ENCODE assay signal across 8 mouse cellular contexts in the genomic region with DNA sequence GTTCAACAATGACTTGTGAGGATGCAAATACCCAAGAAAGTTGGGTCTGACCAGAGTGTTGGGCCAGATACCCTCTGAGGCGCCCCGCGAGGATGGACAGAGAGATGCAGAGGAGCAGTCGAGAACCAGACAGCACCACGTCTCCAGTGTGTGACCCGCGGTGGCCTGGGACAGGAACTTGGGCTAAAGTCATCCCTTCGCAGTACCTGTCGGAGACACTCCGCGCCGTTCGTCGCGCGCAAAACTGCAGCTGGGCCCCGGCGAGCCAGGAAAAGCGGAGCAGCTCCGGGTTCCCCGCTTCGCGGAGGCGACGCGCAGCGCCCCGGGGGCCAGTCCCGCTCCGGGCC. TPM values are rescaled to one million over a fixed set of nuclear protein-coding genes. Genes with fewer than 3 reads are reported as not detected.
A peak's percentile ranks its signal among the peaks of the same experiment; 100 is the strongest.
DNase-seq lines count a peak whose midpoint lies in the region; ATAC-seq and TF ChIP-seq lines count a peak whose summit lies in the region.

No protein-coding gene starts in this region.

- no peaks in the 10 kb centered on the region for H3K79me2 ChIP-seq in liver, adult 2 months (ENCODE audit: control insufficient read depth, insufficient read depth, low read length)

- ATAC-seq in heart, embryonic 13.5 days (ENCODE audit: extremely low read depth, insufficient number of reproducible peaks, low FRiP score, low TSS enrichment), result no peak
- ATAC-seq in limb, embryonic 14.5 days (ENCODE audit: low FRiP score, low read depth), result peak; percentile 28; the same call in 1 of the 2 replicates
- ATAC-seq in neural tube, embryonic 15.5 days (ENCODE audit: low FRiP score), result peak; percentile 36; the same call in 1 of the 2 replicates
- no peak for ATAC-seq in megakaryocyte-erythroid progenitor cell, adult 5-6 weeks (replicated peaks; ENCODE audit: low FRiP score, low TSS enrichment, poor library complexity, severe bottlenecking)

- no peaks in the 10 kb centered on the region for H3K36me3 ChIP-seq in liver, adult 2 months (ENCODE audit: control insufficient read depth, insufficient read depth, low read length)
- H3K36me3 ChIP-seq in heart, embryonic 13.5 days, result no peaks in the 10 kb centered on the region
- H3K36me3 ChIP-seq in limb, embryonic 14.5 days (ENCODE audit: control insufficient read depth, insufficient read depth, low read length), result no peaks in the 10 kb centered on the region
- no peaks in the 10 kb centered on the region for H3K36me3 ChIP-seq in neural tube, embryonic 15.5 days

- no peak for TF ChIP-seq POLR2A in liver, adult 2 months (IDR thresholded peaks at IDR 0.05; ENCODE audit: extremely low read depth, insufficient read depth, low read length)
- no peak for TF ChIP-seq POLR2A in limb, embryonic 14.5 days (IDR thresholded peaks at IDR 0.05; ENCODE audit: borderline replicate concordance, extremely low read depth, insufficient read depth, insufficient read length)

- H3K27me3 ChIP-seq in liver, adult 2 months (ENCODE audit: control insufficient read depth, insufficient read depth, low read length), result peaks cover 14% of the 10 kb centered on the region
- peaks cover 42% of the 10 kb centered on the region for H3K27me3 ChIP-seq in heart, embryonic 13.5 days (replicated peaks)
- no peaks in the 10 kb centered on the region for H3K27me3 ChIP-seq in limb, embryonic 14.5 days (ENCODE audit: control insufficient read depth, insufficient read depth, low read length)
- H3K27me3 ChIP-seq in neural tube, embryonic 15.5 days (replicated peaks), result peaks cover 16% of the 10 kb centered on the region

- TF ChIP-seq CTCF in liver, adult 2 months (IDR thresholded peaks at IDR 0.05; ENCODE audit: low read depth, low read length), result no peak

- H3K4me3 ChIP-seq in liver, adult 2 months (ENCODE audit: insufficient read depth, low read depth, low read length), result peak overlapping the region; percentile 66; the same call in 1 of the 2 replicates
- H3K4me3 ChIP-seq in brown adipose tissue, adult 24 weeks (ENCODE audit: insufficient read depth, low read depth, low read length), result peak overlapping the region; percentile 68
- H3K4me3 ChIP-seq in heart, embryonic 13.5 days, result peak overlapping the region; percentile 77
- H3K4me3 ChIP-seq in limb, embryonic 14.5 days (replicated peaks; ENCODE audit: low read length), result peak overlapping the region; percentile 79
- peak overlapping the region; percentile 64 for H3K4me3 ChIP-seq in neural tube, embryonic 15.5 days (replicated peaks)

- no peak overlapping the region for H3K9ac ChIP-seq in liver, adult 2 months (ENCODE audit: low read depth, low read length)
- peak overlapping the region; percentile 88 for H3K9ac ChIP-seq in heart, embryonic 13.5 days
- peak overlapping the region; percentile 84 for H3K9ac ChIP-seq in limb, embryonic 14.5 days (ENCODE audit: low read depth, low read length, severe bottlenecking)
- H3K9ac ChIP-seq in neural tube, embryonic 15.5 days (replicated peaks), result peak overlapping the region; percentile 47

- DNase-seq in liver, adult 2 months (ENCODE audit: extremely low read depth, low read depth, low spot score), result no peak
- no peak for DNase-seq in liver
- DNase-seq in limb, embryonic 14.5 days (ENCODE audit: low spot score), result no peak
- no peak for DNase-seq in adipocyte (ENCODE audit: low spot score)

- H3K4me2 ChIP-seq in heart, embryonic 13.5 days, result peak overlapping the region; percentile 91
- peak overlapping the region; percentile 88 for H3K4me2 ChIP-seq in limb, embryonic 14.5 days (replicated peaks; ENCODE audit: low read depth, low read length, severe bottlenecking)
- H3K4me2 ChIP-seq in neural tube, embryonic 15.5 days, result peak overlapping the region; percentile 96

- no peak overlapping the region for H3K27ac ChIP-seq in liver, adult 2 months (replicated peaks; ENCODE audit: insufficient read depth, low read depth, low read length)
- no peak overlapping the region for H3K27ac ChIP-seq in brown adipose tissue, adult 24 weeks (replicated peaks; ENCODE audit: low read depth, low read length)
- H3K27ac ChIP-seq in heart, embryonic 13.5 days (replicated peaks), result no peak overlapping the region
- no peak overlapping the region for H3K27ac ChIP-seq in limb, embryonic 14.5 days (replicated peaks; ENCODE audit: low read depth, low read length)
- H3K27ac ChIP-seq in neural tube, embryonic 15.5 days (replicated peaks), result no peak overlapping the region

- no peaks in the 10 kb centered on the region for H3K9me3 ChIP-seq in heart, embryonic 13.5 days
- no peaks in the 10 kb centered on the region for H3K9me3 ChIP-seq in limb, embryonic 14.5 days (ENCODE audit: control insufficient read depth, low read length)
- 0 out of 2 replicates have a peak, but pooled peaks cover 3% of the 10 kb centered on the region for H3K9me3 ChIP-seq in neural tube, embryonic 15.5 days (replicated peaks)

- WGBS in liver, adult 2 months, result 6% methylated on average over 30 of the region's 30 CpGs
- 3% methylated on average over 29 of the region's 30 CpGs for WGBS in heart, embryonic 13.5 days
- under 1% methylated on average over 13 of the region's 30 CpGs for WGBS in limb, embryonic 14.5 days
- under 1% methylated on average over 30 of the region's 30 CpGs for WGBS in neural tube, embryonic 15.5 days

- no peaks in the 10 kb centered on the region for H3K4me1 ChIP-seq in liver, adult 2 months (ENCODE audit: control insufficient read depth, insufficient read depth, low read length)
- no peaks in the 10 kb centered on the region for H3K4me1 ChIP-seq in brown adipose tissue, adult 24 weeks (ENCODE audit: control insufficient read depth, insufficient read depth, insufficient read length, low read length)
- H3K4me1 ChIP-seq in heart, embryonic 13.5 days, result peaks cover 17% of the 10 kb centered on the region
- peaks cover 6% of the 10 kb centered on the region; the same call in 1 of the 2 replicates for H3K4me1 ChIP-seq in limb, embryonic 14.5 days (ENCODE audit: control insufficient read depth, insufficient read depth, low read length)
- peaks cover 13% of the 10 kb centered on the region for H3K4me1 ChIP-seq in neural tube, embryonic 15.5 days

RNA-seq across cellular contexts. Expression of a gene that starts 0.7 kb away (rescaled TPM):
- 4.0 and 5.8 TPM in 2 replicates for total RNA-seq in liver, adult 2 months (2014; rRNA removed)
- 4.7 and 5.3 TPM in 2 replicates for polyA plus RNA-seq in liver, adult 2 months (2012; rRNA removed)
- polyA plus RNA-seq in brown adipose tissue, adult 24 weeks (2012; ENCODE audit: insufficient read depth, insufficient read length, missing spikeins), result not detected in 2 replicates
- polyA plus RNA-seq in heart, embryonic 13.5 days (2015; fragmentation: Nextera tagmentation; extraction: Ambion mirVana), result 6.3 and 8.2 TPM in 2 replicates
- polyA plus RNA-seq in limb, embryonic 14.5 days (2012; rRNA removed), result 13.3 and 15.9 TPM in 2 replicates
- 17.5 and 20.1 TPM in 2 replicates for polyA plus RNA-seq in limb, embryonic 14.5 days (2014; fragmentation: Nextera tagmentation; extraction: Ambion mirVana)
- 3.6 and 5.2 TPM in 2 replicates for polyA plus RNA-seq in neural tube, embryonic 15.5 days (2015; fragmentation: Nextera tagmentation; extraction: Ambion mirVana)
- not detected in 2 replicates for total RNA-seq in megakaryocyte-erythroid progenitor cell, adult 5-6 weeks (2014; fragmentation: Nextera tagmentation)
- not detected in 2 replicates for total RNA-seq in megakaryocyte-erythroid progenitor cell, adult 5-6 weeks (2017)

Comparison
In these comparisons a context has a peak if more than half of its experiments do, and no peak if none do; other contexts are left out.
1. ATAC-seq: peak in limb, embryonic 14.5 days (single experiment) and neural tube, embryonic 15.5 days (single experiment); none in heart, embryonic 13.5 days (single experiment) and megakaryocyte-erythroid progenitor cell, adult 5-6 weeks (single experiment).
2. Peak in every context shown above with its lines, with median percentiles within 50 percentile points of each other: H3K4me3 ChIP-seq and H3K4me2 ChIP-seq.